Mouse (Mus musculus) ZHBTc4 (cell line): ENCODE data around the gene Tppp3.

Source experiments
- DNase-seq: peaks from one replicate; pipeline ENCODE4 v3.0.0-alpha.2; 2011; ENCODE audit warnings: low read depth, low spot score

Tppp3 gene

GRCm38 (mm10) chr8:105484392-105484791 lies 13.1 kb upstream of the Tppp3 start:
- peak; percentile 52 for DNase-seq

DNA sequence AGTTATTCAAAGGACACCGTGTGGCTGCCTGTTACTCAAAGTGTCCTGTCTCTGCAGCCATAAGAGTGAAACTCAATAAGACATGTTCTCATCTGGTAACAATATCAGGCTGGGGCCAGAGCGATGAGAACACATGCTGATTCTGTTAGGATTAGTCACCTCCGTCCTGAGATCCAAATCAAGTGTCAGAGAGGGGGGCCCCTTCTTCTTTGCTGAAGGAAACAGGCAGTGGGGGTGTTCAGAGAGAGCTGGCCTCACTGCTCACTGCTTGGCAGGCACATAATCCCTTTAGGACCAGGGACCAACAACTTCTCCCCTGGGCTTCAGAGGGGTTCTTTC lies 12.7 kb upstream of the Tppp3 start:
- no peak for DNase-seq

DNA sequence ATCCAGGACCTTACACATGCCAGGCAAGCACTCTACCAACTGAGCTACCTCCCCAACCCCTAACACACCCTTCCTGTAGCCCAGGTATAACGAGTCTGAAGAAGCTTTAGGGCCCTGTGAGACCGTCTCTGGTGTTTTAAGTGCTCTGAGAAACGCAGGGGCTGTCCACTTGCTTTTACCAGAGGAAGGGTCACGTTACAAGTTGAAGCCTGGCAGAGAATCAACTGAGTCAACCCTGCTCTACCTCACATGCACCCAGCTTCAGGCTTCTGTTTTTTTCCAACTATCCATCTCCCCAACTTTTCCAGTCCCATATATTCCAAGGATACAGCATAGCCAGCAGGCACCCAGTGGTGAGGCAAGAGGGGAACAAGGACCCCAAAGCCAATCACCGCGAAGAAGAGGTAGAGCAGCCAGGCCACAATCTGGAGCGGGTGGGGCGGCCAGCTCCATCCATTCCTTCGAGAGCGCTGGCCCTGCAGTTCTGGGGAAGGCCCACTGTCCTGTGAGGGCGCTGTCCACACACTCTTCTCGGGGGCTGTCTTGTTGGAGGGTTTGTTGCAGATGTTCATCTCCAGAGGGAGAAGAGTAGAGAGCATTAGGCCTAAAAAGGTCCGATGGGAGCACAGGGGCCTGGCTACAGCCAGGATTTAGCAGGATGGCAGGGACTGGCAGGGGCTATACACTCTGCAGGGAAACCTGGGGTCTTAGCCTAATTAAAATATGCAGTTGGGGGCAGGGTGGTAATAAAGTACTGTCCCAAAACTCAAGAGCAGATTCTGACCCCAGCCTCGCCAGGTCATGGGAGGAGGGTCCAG lies 12.1 kb upstream of the Tppp3 start:
- DNase-seq = peak; percentile 62

DNA sequence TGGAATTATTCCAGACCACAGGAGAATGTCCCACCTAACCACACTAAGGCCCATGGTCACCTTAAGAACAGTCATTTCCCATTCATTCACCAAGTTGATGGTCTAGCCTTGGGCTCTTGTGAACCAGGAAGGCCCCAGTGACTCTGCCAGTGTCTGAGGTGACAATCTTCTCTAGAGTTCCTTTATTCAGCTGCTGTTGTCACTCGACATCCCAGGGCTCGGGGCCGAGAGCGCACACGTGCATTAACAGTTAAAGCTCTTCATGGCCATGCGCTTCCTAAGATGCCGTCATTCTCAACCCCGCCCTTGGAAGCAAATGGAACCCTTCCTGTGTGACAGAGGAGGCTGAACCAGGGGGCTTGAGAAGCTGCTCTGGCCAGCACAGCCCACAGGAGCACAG lies 10.8 kb upstream of the Tppp3 start:
- DNase-seq = peak; percentile 35

- peak; percentile 94 for DNase-seq
These were observed 10.1 kb upstream of the Tppp3 start for GRCm38 (mm10) chr8:105481453-105481852.

DNA sequence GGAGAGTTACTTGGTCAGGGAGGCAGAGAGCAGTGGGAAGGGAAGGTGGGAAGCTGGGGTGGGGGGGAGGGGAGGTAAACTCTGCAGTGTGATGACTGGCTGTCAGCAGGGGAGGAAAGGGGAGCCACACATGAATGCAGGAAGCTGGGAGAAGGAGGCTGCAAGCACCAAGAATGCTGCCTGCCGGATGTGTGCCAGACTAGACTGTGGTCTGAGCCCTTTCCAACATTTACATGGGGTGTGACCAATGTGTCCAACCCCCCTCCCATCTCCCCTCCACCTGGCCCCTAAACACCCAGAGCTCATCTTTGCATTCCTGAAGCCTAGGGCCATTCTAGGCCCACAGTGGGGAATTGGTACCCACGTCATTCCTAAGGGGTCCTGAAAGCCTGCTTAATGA lies 9.7 kb upstream of the Tppp3 start:
- DNase-seq = peak; percentile 89

DNA sequence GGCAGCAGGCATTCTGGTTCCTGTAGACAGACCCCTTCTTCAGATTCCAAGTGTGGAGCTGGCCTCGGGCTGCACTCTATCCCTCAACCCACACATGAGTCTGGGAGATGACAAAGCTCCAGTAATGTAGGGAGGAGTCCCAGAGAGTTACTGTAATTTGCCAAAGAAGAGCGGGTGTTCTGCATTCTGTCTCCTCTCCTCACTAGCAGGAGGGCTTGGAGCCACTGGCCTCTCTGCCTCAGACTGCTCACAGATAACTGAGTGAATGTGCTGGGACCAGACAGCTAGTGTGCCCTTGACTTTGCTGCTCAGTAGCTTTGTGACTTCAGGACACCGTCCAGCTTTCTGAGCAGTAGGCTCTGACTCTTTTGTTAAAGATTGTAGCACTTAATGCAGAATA lies 6.5 kb upstream of the Tppp3 start:
- no peak for DNase-seq

- peak; percentile 78 for DNase-seq
These were observed 5.5 kb upstream of the Tppp3 start for GRCm38 (mm10) chr8:105476628-105477413.

DNA sequence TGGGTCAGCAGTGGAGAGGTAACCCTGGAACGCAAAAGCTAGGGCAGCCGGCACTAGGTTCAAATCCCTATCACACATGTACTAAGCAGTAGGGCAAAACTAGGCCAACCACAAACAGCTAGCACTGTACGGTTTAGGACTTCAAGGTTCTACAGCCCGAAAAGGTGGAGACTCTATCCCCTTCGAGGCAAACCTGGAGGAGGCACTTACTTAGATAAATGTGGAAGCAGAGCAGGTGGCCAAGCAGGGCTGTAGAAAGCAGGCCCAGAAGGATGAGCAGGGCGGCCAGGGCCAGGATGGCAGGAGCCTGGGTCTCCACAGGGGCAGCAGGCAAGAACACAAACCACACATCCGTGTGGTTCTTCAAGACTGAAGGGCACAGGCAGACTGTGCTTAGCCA lies 4.8 kb upstream of the Tppp3 start:
- DNase-seq = no peak

DNA sequence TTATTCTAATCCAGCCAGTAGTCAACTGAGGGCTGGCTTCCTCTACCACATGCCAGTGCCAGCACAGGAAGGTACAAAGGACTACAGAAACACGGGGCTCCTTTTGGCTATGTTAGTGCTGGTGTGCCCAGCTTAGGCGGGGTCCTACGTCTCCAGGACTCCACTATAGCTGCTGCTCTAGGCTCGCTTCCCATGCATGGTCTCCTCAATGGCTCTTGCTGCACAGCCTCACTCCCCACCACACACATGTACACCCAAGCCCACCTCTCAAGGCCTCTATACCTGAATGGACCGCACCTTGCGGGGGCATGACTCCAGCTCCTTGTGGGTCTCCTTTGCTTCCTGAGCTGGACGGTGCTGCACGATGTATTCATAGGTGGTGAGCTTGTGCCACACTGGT lies 4.4 kb upstream of the Tppp3 start:
- no peak for DNase-seq

DNA sequence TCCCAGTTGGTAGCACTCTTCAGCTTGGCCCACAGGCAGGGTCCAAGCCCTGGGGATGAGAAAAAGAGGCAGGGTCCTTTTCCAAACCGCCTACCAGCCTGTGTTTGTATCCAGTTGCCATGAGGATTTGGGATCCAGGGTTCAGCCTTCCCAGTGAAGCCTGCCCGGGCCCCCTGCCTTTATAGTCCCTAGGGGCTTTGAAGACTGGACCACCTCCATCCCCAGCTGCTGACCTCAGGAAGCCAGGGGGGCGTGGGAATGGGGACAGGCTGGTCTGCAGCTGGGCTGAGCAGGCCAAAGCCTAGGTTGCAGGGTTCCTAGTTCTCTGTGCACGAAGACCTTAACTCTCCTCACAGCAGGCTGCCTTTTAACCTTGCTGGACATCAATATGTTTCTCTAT lies 3.9 kb upstream of the Tppp3 start:
- DNase-seq = no peak

DNA sequence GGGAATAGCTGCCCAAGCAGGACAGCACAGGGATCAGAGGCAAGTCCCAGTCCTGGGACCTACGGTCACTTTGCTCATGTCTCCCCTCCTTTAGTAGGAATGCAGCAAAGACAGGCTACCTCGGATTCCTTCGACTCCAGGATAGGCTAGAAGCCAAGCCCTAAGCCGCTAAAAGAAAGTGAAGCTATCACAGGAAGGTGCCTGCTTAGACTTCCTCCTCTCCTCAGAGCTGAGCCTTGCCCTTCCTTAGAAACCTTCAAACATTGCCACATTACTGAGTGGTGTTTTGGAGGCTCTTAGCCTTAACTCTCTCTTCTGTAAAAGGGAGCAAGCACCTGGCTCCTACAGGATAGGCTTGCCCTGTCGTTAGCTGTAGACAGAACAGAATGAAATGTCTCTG lies 3.4 kb upstream of the Tppp3 start:
- DNase-seq = no peak

DNA sequence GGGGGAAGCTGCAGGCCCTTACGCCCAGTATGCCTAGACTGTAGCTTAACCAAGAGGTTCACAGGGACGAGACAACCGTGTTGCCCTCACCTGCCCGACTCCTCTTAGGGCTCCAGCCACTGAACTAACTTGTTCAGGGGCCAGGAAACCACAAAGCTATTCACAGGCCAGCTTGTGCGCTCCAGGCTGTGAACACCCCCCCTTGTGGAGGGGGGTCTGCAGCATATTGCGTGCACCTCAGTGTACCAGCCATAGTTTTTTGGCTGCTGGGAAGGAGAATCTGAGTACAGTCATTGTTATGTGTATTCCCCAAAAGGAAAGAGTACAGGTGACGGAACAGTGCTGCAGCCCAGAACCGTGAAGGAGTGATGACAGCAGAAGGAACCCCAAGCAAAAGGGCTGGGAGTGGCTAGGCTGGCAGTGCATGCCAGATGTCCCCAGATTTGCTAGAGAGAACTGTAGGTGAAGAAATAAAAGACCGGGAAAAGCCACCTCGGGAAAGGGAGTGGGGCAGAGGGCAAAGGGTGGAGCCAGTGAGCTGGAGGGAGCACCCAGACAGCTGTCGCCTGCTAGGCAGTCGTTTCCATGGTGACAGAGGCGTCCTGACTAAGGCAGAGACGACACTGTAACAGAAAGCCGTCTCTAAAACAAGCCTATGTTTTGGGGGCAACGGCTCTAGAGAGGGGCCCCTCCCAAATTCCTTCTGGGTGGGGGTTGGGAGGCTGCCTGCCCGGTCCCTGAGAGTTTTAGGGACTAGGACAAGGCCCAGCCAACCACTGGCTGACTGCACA lies 2.7 kb upstream of the Tppp3 start:
- peak; percentile 79 for DNase-seq

- DNase-seq = no peak
These were observed 1.7 kb upstream of the Tppp3 start for GRCm38 (mm10) chr8:105472983-105473382.

DNA sequence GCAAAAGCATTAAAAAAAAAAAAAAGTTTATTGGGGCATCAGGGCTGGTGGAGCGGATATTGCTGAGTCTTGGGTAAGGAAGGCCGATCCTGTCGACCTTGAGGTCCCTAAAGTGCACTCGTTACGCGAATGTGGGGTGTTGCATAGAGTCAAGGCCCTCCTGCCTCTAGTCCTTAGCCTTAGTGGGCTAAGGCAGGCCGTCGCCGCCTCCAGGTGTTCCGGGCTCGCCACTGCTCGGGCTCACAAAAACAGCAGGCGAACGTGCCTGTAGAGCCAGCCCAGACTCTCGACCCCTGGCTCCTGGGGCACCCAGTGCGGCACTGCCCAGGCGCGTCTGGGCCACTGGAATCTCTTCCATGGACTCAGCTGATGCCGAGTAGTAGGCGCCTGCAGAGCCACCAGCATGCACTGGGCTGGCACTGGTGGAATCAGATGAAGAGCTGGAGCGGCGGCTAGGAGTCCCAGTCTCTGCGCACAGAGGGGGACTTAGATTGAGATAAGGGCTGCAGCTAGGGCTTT lies 1.1 kb upstream of the Tppp3 start:
- no peak for DNase-seq

- no peak for DNase-seq
These were observed 529 bp downstream of the Tppp3 start for GRCm38 (mm10) chr8:105470681-105471313.

- no peak for DNase-seq
These were observed 1.1 kb downstream of the Tppp3 start for GRCm38 (mm10) chr8:105470262-105470661.

DNA sequence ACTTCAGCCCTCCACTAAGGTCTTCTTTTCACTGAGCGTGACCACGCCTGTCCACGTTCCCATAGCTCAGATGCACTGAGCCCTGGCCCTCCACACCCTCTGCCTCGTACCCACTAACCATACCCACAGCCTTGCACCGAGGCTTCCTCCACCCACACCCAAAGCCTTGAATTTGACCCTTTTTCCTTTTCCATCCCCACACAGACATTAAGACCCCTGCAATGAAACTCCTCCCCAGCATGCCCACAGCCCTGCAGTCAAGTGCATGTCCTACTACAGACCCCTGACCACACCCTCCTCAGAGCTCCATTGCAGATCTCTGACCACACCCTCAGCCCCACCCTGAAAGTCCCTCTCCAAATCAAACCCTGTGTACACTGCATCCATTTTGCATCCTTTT lies 1.5 kb downstream of the Tppp3 start:
- no peak for DNase-seq

DNA sequence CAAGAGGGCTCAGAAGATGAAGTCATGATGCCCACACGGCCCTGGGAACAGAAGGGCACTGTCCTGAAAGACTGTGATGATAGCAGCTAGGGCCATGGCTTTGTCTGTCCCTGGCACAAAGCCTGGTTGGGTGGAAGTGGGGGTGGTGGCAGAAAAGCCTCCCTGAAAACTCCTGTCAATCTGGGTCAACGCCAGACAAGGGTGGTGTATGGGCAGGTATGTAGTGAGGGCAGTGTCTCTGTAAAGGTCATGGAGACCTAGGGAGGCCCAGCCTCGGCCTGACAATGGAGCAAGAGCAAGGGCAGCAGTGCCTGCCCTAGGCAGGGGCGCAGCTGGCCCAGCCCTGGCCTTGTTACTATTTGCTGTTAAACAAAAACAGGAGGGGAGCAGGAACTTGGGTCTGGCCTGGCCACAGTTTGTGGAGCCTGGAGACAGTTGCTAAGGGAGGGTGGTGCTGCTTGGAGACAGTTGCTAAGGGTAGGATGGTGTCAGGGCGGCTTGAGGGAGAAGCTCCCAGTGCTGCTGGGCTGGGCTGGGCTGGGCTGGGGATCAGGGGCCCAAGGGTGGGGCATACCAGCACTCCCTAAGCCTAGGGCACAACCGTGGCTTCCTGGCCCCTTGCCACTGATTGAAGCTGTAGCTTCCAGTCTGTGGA lies 2.2 kb downstream of the Tppp3 start:
- DNase-seq = peak; percentile 63

DNA sequence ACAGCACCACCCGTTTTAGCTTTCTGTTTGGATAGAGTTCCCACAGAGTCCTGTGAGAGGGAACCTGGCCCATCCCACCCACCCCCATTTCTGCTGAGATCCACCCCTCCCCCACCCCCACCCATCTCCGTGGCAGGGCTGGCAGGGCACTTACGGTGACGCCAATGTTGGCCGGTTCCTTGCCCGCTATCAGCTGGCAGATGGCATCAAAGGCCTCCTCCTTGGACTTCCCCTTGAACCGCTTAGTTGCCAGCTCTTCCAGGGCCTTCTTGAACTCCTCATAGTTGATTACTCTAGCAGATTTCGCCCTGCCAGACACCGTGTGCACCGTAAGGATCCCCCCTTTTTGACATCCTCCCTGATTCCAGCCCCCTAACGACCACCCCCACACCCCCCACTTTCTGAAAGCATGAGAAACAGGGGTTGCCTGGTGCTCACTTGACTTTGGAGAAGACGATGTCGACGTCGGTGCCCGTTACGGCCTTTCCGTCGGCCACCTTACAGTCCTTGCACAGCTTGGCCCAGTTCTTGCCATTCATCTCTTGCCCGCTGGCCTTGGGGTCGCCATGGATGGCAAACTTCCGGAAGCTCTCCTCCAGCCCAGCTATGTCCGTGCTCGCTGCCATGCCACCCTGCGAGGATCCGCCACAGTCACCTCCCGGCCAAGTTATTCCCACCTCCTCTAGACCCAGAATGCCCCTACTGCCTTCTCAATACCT lies 3.2 kb downstream of the Tppp3 start:
- no peak for DNase-seq
